Mouse (Mus musculus) neutrophil, adult 5-6 weeks (primary cell): ENCODE data around the gene St6gal1. TPM values are rescaled to one million over a fixed set of nuclear protein-coding genes. Genes with fewer than 3 reads are reported as not detected.
A peak's percentile ranks its signal among the peaks of the same experiment; 100 is the strongest.

Experiments
- ATAC-seq: fragments of 151-379, 151-347 bp; 2 replicates; pipeline ENCODE4 v1.8.0; 2017; ENCODE audit warnings: mild to moderate bottlenecking, moderate TSS enrichment; ENCODE audit not compliant: insufficient number of reproducible peaks, poor library complexity, low FRiP score, severe bottlenecking; ENCODE audit errors: extremely low read depth
- total RNA-seq: library from RNA; stranded (forward); fragments of 200-1000 nt; gene quantifications from 2 replicates; pipeline ENCODE4 v1.2.3, GENCODE M21; 2017

Gene St6gal1
- total RNA-seq, 1 experiment from 2014 or later = 137 TPM

GRCm38 (mm10) chr16:23287312-23288040, 62.9 kb downstream of the St6gal1 start:
- ATAC-seq = peak; percentile 76

GRCm38 (mm10) chr16:23288103-23288502, 63.6 kb downstream of the St6gal1 start:
- ATAC-seq = no peak

- ATAC-seq = no peak
These were observed 64.9 kb downstream of the St6gal1 start for GRCm38 (mm10) chr16:23289424-23289823.

GRCm38 (mm10) chr16:23290171-23290570, 65.6 kb downstream of the St6gal1 start:
- ATAC-seq = no peak

GRCm38 (mm10) chr16:23291521-23291920, 67.0 kb downstream of the St6gal1 start:
- ATAC-seq = no peak

- ATAC-seq = no peak
These were observed 69.7 kb downstream of the St6gal1 start for GRCm38 (mm10) chr16:23294236-23294635.

- ATAC-seq = no peak
These were observed 70.2 kb downstream of the St6gal1 start for GRCm38 (mm10) chr16:23294747-23295146.

- no peak for ATAC-seq
These were observed 71.2 kb downstream of the St6gal1 start for GRCm38 (mm10) chr16:23295720-23296119.

- no peak for ATAC-seq
These were observed 72.2 kb downstream of the St6gal1 start for GRCm38 (mm10) chr16:23296721-23297120.

- ATAC-seq = no peak
These were observed 73.9 kb downstream of the St6gal1 start for GRCm38 (mm10) chr16:23298441-23298840.

GRCm38 (mm10) chr16:23298911-23299310, 74.4 kb downstream of the St6gal1 start:
- ATAC-seq = no peak

- ATAC-seq = no peak
These were observed 75.6 kb downstream of the St6gal1 start for GRCm38 (mm10) chr16:23299904-23300740.

- ATAC-seq = no peak
These were observed 77.2 kb downstream of the St6gal1 start for GRCm38 (mm10) chr16:23301762-23302161.

- ATAC-seq = no peak
These were observed 81.5 kb downstream of the St6gal1 start for GRCm38 (mm10) chr16:23305830-23306623.

GRCm38 (mm10) chr16:23307142-23307968, 82.8 kb downstream of the St6gal1 start:
- ATAC-seq = peak; percentile 25; the same call in 1 of the 2 replicates

GRCm38 (mm10) chr16:23308012-23308554, 83.5 kb downstream of the St6gal1 start:
- no peak for ATAC-seq

GRCm38 (mm10) chr16:23309080-23309479, 84.5 kb downstream of the St6gal1 start:
- ATAC-seq = no peak

- no peak for ATAC-seq
These were observed 88.1 kb downstream of the St6gal1 start for GRCm38 (mm10) chr16:23312604-23313003.
